Mouse (Mus musculus) megakaryocyte, adult 5-6 weeks (primary cell): ENCODE data around the gene Atp2a3. TPM values are rescaled to one million over a fixed set of nuclear protein-coding genes. Genes with fewer than 3 reads are reported as not detected.

Source experiments
- ATAC-seq: 2 replicates; pipeline ENCODE4 v1.8.0; 2016; ENCODE audit warnings: mild to moderate bottlenecking, inconsistent platforms; ENCODE audit not compliant: poor library complexity, severe bottlenecking
- total RNA-seq, 2 experiments: library from RNA; stranded (forward) in 1 of 2; stranded (reverse) in 1 of 2; fragments of 153-499, 151-499 nt in 1 of 2; fragments of 221-1000, 200-1000 nt in 1 of 2; gene quantifications; 2 replicates each; pipeline versions ENCODE4 v1.2.3 to v1.2.4; 2015 to 2017

Atp2a3 gene
- total RNA-seq, 2 experiments from 2014 or later = 79.8 to 83.5 TPM

DNA sequence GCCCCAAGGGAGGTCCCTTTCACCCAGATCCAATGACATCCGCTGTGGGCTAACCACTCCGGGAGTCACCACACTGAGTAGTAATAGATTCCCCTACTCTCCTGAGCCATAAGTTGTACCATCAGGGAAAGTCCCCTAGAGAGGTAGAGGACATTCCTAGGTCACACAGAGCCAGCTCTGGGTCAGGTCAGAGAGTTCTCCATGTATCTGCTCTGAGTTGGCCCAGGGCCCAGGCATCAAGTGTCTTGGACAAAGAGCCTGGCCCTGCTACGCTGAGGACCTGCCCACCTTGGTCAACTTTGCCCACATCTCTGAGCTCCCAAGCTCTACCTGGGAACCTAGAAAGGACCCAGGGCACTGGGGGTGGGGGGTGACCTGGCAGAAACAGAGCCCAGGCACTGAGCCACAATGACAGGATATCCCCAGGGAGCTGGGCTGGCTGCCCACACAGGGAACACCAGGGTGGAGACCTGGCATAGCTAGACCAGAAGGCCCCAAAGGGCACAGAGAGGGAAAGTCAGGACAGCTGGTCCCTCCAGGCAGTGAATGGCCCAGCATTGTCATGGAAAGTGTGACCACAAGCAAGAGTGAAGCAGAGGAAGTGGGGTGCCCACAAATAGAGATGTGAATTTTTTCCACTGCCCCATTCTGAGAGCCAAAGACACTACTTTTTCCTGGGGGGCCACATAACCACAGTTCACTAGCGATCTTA lies 7.4 kb upstream of the Atp2a3 start:
- peak; percentile 77 for ATAC-seq

GRCm38 (mm10) chr11:72954216-72954615 lies 6.8 kb upstream of the Atp2a3 start:
- ATAC-seq = no peak

GRCm38 (mm10) chr11:72955339-72955974 lies 5.5 kb upstream of the Atp2a3 start:
- ATAC-seq = peak; percentile 23; the same call in 1 of the 2 replicates

GRCm38 (mm10) chr11:72957318-72957717 lies 3.7 kb upstream of the Atp2a3 start:
- peak; percentile 33 for ATAC-seq

GRCm38 (mm10) chr11:72959924-72960679 lies 867 bp upstream of the Atp2a3 start:
- ATAC-seq = no peak

DNA sequence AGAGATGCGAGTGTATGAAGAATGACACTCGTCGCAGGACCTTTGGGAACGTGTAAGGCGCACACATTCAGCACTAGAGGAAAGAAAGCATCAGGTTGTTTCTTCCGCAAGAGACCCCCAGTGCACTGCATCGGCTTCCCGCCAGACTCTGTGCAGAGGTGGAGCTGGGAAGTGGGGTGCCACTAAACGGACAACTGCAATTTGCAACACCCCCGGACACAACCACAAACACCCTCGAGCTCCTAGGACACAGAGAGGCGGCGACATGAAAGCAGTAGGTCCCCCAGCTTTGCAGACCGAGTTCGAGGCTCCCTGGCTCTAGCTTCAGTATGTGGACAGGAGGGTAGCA lies 272 bp upstream of the Atp2a3 start:
- peak; percentile 1; the same call in 1 of the 2 replicates for ATAC-seq

- no peak for ATAC-seq
Observed at GRCm38 (mm10) chr11:72962378-72962777, 1.4 kb downstream of the Atp2a3 start.

DNA sequence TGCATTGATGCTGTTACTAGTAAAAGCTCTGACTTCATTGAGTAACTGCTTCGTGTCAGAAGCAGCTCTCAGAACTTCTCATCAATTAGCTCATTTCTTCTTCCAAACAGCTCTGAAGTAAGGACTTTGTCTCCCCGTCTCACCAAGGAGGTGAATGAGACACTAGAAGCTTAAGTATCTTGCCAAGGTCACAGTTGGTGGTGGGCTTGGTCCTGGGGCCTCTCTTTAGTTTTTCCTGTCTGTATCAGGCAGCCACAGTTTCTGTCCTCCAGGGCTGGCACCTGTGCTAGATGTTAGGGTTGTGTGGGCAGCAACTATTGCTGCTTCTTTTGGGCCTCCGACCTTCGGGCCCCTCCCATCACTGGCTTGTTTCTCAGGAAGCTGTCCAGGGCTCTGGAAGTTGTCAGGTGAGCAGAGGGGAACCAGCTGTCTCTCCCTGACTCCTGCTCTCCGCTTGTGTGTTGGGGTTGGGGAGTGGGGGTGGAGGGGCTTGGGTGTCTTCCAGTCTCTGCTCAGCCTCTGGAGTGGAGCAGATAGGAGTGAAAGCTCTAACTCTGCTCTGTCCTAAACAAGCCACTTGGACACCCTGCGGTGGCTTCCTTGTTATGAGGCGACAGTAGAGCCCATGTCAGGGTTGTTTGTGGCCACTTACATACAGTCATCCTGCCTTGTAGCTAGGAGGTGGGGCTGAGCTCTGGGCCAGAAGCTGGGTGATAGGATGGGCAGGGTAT lies 2.3 kb downstream of the Atp2a3 start:
- no peak for ATAC-seq

DNA sequence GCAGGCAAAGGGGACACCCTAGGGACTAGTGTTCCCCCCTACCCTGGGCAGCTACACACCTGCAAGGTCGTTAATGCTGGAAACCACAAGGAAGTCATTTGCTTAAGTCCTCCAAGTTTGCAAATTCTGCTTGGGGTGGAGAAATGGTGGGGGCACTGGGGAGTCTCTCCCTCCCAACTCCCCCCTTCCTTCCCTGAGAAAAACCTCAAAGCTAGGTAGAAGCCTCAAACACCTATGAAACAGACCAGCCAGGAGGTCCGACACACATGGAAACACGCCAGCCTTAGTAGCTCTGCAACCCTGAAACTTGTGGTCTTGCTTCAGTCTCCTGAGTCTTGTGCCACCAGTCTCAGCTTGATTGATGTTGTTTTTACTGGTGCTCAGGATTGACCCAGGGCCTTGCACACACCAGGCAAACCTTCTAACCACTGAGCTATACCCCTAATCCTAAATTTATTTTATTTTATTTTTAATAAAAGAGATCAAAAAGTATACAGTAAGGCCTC lies 2.9 kb downstream of the Atp2a3 start:
- ATAC-seq = no peak

GRCm38 (mm10) chr11:72974995-72975503 lies 14.1 kb downstream of the Atp2a3 start:
- no peak for ATAC-seq

DNA sequence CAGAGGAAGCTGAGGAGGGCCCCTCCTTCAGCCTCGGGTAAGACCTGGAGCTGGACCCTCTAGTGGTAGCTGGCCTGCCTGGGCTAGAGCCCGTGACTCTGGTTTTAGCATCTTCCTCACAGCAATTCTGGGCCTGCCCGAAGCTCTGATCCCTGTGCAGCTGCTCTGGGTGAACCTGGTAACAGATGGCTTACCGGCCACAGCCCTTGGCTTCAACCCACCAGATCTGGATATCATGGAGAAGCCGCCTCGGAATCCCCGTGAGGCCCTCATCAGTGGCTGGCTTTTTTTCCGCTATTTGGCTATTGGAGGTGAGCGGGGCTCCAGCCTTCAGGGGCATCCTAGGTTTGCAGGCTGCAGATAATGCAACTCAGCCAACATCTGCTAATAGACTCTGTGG lies 21.5 kb downstream of the Atp2a3 start:
- ATAC-seq = no peak

DNA sequence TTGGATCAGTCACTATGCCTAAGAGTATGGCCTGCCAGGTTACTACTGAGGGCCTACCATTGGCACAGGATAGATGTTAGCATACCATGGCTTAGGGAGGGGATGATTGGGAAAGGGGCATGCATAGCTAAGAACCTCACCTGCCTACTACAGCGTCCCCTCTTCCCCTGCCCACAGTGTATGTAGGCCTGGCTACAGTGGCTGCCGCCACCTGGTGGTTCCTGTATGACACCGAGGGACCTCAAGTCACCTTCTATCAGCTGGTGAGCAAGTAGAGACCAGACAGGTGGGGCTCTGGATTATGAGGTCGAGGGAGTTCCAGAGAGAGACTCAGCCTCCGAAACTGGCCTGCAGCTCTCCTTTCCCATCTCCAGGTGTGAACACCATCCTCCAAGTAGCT lies 22.3 kb downstream of the Atp2a3 start:
- no peak for ATAC-seq

GRCm38 (mm10) chr11:72986745-72987144 lies 25.8 kb downstream of the Atp2a3 start:
- ATAC-seq = peak; percentile 77

- no peak for ATAC-seq
Observed at GRCm38 (mm10) chr11:72987234-72987633, 26.3 kb downstream of the Atp2a3 start.

- ATAC-seq = peak; percentile 20
Observed at GRCm38 (mm10) chr11:72987807-72988206, 26.8 kb downstream of the Atp2a3 start.

- ATAC-seq = peak; percentile 20; the same call in 1 of the 2 replicates
Observed at GRCm38 (mm10) chr11:72989044-72989443, 28.1 kb downstream of the Atp2a3 start.

DNA sequence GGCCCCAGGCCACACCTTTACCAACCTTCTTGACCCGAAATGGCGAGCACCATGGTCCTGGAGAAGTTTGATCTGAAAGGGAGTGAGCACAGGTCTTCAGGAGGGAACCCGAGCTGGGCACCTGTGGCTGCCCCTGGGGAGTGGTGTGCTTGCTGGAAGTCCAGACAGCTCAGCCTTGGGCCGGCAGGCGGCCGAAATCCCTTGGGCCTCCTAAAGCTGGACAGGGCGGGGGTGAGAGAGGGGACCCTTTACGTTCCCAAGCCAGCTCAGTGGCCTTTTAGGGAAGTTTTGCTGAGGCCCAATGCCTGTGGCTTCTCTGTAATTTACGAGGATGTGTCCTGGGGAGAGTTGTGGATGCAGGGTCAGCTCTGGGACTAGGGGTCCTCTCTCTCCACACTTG lies 29.7 kb downstream of the Atp2a3 start:
- ATAC-seq = no peak

- ATAC-seq = no peak
Observed at GRCm38 (mm10) chr11:72991961-72992360, 31.0 kb downstream of the Atp2a3 start.

GRCm38 (mm10) chr11:72996346-72996745 lies 35.4 kb downstream of the Atp2a3 start:
- ATAC-seq = no peak

- ATAC-seq = no peak
Observed at GRCm38 (mm10) chr11:72996781-72997180, 35.8 kb downstream of the Atp2a3 start.
